Mouse (Mus musculus): ENCODE measurements at regions not wholly inside any gene's neighbourhood (a gene's known extent, or its start where the extent isn't known, plus 50 kb on each side); places are given as distances from the start of the nearest gene placed in this dataset.

DNA sequence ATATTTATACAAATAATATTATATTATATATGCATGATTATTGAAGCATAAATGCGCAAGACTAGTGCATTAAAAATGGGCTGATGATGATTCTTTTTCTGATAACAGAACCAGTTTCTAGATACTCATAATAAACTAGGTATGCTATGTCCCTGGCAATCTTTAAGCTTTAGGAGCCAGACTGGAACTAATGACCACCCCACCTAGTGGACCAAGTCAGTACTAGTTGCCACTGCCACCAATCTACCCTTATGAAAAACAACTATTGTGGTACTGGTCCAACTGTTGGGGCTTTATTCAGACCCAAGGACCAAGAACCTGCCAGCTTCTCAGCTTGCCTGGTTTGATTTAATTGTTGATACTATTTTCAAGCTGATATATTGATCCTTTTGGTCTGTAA, 722.8 kb downstream of the Dach1 start:
- peak; percentile 48 for DNase-seq (ENCODE audit: low spot score)

- DNase-seq (ENCODE audit: low spot score): no peak
Measured at GRCm38 (mm10) chr14:97440326-97440725, 729.2 kb downstream of the Dach1 start.

DNA sequence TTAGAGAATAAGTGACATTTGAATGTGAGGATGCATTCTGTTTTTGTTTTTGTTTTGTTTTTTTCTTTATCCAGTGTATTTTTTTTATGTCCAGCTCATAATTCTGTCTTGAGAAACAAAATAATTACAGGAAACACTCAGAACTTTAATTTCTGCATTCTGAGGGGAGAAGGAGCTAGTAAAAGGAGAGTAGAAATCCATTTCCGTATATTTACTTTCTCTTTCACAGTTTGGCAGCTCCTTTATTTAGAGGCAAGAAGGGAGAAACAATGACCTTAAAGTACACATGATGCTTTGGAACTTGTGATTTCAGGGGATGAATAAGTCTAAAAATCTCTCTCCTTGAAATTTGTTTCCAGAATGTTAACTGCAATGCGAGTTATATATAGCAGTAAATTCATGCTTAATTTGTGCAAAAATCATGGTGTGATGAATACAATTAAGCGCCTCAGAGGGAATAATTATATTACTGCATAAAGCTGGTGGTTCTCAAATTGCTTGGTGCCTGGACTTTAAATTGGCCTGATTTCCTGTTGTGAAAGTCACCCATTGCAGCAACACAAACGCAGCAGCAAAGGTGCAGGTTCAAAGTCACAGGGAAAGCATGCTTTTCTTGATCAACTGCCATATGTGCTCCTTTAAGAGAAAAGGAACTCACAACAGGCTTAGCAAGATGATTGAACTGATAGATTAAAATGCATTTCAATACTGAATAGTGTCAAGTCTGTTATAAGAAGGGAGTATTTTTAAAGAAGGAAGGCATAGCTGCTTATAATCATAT, 733.9 kb downstream of the Dach1 start:
- DNase-seq (ENCODE audit: low spot score): no peak

- no peak for DNase-seq (ENCODE audit: low spot score)
Measured at GRCm38 (mm10) chr14:97431221-97431620, 738.3 kb downstream of the Dach1 start.

DNA sequence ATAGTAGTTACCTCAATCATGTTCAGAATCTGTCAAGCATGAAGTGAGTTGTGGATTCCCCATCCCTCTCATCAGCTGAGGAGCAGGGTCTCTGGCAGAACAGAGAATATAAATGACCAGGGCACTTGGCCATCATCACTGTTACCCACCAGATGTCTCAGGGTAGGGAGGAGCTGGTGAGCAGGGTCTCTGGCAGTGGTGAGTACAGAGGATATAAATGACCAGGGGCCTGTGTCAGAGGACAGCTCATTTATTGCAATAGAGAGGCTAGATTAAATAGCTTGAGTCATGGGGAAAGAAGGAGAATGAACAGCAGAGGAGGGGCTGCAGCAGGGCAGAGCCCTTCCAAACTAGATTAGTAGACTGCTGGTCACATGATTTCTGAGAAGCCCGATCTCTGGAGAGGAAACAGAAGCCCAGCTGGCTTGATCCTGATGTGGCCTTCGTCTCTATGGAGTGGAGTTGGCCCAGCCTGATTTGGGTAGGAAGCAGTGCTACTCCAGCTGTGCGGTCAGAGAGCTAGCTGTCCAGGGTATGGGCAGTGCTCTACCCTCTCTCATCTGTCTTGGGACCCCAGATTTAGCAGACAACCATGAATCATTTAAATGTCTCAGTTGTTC, 766.3 kb downstream of the Dach1 start:
- peak; percentile 7 for DNase-seq (ENCODE audit: low spot score)

- peak; percentile 48 for DNase-seq (ENCODE audit: low spot score)
Measured at GRCm38 (mm10) chr14:97396385-97396784, 773.2 kb downstream of the Dach1 start.

DNA sequence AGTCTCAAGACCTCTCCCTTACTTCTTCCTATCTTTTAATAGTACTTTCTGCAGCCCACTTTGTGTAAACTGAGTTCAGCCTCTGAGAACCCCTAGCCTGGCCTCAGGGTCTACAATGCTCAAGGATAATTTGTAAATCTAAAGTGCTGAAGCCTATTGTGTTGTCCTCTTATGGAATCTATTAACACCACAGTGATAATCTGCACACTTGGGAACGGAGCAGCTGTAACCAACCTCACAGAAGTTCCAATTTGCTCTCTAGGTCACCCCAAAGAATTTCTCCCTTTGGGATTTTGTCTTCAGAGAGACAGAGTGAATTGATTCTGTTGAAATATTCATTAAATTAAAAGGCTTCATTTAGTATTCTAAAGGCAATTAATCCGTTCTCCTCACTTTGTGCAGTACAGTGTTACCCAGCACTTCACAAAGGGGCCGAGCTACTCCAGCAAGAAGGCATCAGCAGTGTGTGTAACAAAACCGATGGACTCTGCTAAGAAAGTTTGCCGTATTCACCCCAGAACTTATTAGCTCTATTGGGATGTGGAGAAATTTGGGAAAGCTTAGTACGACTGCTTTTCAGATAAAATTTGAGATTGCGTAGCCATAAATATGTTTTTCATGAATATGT, 773.7 kb downstream of the Dach1 start:
- peak; percentile 23 for DNase-seq (ENCODE audit: low spot score)

DNA sequence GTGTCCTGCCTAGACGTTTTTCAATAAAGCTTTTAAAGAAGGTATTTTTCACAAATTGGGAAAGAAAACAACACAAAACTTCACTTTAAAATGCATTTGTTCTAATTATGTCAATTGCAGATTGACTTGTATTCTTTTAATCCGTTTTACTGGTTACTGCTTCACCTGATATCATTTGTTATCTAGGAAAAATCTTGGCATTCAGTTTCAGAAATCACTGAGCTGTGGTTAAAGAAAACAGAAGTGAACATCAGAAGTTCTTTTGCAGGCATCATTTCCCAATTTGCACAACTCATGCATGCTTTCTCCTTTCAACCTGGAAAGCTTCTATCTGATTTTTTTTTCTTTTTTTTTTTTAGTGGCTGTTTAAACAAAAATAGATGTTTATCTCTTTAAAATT, 780.6 kb downstream of the Dach1 start:
- no peak for DNase-seq (ENCODE audit: low spot score)

GRCm38 (mm10) chr14:97380131-97380530, 789.4 kb downstream of the Dach1 start:
- no peak for DNase-seq (ENCODE audit: low spot score)

- DNase-seq (ENCODE audit: low spot score): no peak
Measured at GRCm38 (mm10) chr14:97356915-97357314, 812.6 kb downstream of the Dach1 start.

DNA sequence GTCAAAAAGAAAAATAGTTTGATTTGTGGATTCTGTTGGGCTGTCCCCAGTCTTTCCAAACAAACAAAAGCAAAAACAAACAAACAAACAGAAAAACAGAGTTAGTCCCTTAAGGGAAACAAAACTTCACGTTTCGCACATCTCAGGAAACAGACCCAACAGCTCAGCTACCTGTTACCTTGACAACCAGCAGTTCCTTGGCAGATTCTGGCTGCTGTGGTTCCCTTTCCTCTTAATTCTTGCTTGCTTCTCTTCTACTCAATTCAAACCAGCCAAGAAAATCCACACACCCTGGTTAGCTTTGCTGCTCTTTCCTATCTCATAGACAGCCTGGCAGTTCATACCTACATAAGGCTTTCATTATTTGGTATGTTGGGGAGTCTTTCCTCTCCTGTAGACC, 821.6 kb downstream of the Dach1 start:
- DNase-seq (ENCODE audit: low spot score): no peak

DNA sequence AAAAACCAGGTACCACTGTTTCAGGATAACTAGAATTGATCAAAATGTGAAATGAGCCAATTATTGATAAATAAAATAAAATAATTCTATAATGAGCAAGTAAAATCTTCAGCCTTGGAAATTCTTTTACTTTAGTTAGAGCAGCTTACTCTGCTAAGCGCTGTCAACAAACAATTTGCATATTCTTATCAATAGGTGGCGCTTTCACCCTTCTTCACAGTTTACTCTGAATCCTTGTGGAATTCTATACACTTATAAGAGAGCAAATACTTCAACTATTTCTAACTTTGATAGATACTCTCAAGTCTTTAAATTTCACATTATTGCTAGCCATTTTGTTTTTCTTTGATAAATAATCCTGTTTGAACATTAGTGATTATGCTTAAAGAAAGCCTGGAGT, 812.5 kb upstream of the Klhl1 start:
- peak; percentile 76 for DNase-seq (ENCODE audit: low spot score)

DNA sequence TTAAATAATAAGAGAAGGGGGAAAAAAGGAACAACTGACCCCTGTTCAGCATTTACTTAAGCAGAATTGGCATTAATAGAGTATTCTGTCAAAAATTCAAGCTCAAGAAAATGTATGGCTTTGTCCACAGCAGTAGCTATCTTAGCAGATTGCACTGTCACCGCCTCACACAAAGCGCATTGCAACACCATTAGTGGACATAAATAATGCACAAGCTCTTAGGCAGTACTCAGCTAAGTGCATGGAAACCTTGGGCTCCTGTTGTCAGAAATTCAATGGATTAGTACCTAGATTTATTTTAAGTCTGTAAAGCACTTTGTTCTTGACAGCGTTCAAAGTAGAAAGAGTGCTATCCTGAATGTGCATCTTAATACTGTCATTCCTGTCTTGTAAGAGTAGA, 811.1 kb upstream of the Klhl1 start:
- DNase-seq (ENCODE audit: low spot score): peak; percentile 21

GRCm38 (mm10) chr14:97293109-97293508, 774.2 kb upstream of the Klhl1 start:
- no peak for DNase-seq (ENCODE audit: low spot score)

GRCm38 (mm10) chr14:97287447-97287846, 768.5 kb upstream of the Klhl1 start:
- DNase-seq (ENCODE audit: low spot score): no peak

DNA sequence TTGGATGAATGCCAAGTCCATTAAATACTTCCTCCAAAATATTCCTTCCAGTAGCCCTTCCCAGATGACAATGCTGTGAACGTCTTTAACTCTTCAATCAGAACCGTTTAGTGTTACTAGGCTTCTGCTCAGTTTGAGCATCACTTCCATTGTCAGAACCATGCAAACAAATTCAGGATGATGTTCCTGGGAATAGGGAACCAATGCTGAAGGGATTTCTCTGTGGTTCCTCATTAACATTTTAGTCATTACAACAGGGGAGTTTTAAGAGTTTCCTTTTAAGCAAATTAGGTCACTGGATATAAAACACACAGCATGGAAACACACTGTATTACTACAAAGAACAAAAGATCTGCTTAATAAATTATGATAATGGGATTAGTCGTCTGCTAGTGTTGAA, 739.6 kb upstream of the Klhl1 start:
- no peak for DNase-seq (ENCODE audit: low spot score)

Measured in embryo, embryonic 10.5 days (tissue).